Mouse (Mus musculus) fibroblast of lung, adult 2 months (primary cell): ENCODE results near the gene Cdk9.

Experiments
- DNase-seq: peaks from one replicate; pipeline ENCODE4 v3.0.0-alpha.2; 2011; ENCODE audit warnings: low read depth

The Cdk9 gene

DNA sequence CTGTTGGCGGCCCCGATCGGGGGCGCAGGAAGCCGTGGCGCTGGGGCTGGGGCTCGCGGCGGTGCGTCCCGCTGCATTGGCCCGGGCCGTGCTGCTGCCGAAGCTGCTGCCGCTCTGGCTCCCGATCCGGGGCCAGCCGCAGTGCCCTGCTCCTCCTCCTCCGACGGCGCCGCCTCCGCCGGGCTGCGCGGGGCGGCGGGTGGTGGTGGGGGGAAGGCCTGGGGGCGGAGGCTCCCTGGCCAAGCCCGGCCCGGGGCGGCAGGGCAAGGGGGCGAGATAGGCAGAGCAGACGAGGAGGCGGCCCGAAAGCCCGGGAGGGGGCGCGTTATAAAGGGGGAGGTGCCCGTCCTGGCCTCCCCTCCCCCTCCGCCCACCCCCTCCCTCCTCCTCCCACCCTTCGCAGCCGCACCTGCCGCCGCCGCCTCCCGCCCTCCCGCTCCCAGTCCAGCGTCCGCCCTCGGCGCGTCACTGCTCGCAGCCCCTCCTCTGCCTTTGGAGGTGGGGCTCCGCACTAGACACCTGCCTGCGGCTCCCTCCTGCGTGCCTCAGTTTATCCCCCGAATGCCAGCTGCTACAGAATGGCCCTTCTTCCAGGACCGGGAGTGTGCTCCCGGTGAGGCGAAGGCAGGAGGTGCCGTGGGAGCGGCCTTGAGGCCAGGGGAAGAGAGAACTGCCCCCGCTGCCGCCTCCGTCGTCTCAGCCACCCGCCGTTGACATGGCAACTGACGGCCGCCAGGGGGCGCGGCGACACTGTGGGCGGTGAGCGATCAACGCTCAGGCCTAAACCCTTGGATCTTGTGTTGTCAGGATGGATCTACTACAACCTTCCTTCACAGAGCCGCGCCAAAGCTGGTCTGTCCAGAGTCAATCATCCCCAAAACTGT lies at the start of gene Cdk9:
Cdk9 (minus strand) TSS at position 143 of the 884 bp plus-strand sequence.
- peak; percentile 76 for DNase-seq

DNA sequence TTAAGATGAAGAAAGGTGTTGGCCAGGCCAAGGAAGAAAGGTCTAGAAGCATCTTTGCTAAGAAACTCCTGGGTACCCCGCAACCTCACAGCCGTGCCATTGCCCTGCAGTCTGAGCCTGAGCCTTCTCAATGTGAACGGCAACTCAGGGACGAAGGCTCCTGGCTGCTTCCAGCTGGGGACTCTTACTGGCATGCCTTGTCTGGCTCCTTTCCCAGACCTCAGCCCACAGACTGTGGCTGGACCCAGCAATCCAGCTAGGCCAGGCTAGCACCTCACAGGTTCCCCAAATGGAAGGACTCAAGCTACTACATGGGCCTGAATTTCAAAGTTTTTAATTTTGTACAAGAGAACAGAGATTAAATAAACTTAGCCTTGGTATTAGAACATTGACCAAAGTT lies 49.0 kb upstream of the Cdk9 start:
- no peak for DNase-seq

DNA sequence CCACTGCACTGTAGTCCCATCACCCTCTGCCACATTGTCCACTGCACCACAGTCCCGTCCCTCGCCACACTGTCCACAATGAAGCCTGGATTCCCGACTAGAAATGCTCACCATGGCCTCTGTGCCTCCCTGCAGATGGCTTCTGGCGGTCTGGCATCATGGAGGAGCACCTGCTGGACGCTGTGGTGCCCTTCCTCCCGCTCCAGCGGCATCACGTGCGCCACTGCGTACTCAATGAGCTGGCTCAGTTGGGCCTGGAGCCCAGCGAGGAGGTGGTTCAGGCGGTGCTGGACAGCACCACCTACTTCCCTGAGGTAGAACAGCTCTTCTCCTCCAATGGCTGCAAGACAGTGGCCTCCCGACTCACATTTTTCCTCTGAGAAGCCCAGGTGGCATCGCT lies 48.5 kb upstream of the Cdk9 start:
- DNase-seq, result no peak

DNA sequence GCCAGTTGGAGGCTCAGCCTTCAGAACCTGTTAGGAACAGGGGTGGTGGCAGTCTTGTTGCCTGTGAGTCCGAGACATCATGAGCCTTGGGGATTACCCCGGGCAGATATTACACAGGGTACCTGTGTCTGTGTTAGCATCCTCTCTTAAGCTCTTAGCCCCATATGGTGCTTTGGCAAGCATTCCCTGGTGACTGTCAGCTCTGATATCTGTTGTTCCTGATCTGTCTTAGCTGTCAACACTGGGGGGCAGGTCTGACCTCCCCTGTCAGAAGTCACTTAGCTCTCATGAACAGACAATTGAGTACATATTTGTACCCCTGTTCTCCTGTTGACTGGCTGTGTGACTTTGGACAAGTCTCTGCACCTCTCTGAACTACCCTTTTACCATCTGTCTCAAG lies 46.1 kb upstream of the Cdk9 start:
- DNase-seq, result no peak

DNA sequence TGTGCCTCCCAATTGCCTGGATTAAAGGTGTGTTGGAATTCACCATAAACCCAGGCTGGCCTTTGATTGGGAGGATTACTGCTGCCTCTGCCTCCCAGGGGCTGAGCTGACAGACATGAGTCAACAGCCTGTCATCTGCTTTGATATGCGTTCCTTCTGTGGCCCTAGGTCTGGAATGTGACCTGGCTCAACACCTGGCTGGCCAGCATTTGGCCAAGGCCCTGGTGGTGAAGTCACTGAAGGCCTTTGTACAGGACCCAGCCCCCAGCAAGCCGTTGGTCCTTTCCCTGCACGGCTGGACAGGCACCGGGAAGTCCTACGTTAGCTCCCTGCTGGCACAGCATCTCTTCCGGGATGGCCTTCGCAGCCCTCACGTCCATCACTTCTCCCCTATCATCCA lies 45.6 kb upstream of the Cdk9 start:
- DNase-seq, result no peak

DNA sequence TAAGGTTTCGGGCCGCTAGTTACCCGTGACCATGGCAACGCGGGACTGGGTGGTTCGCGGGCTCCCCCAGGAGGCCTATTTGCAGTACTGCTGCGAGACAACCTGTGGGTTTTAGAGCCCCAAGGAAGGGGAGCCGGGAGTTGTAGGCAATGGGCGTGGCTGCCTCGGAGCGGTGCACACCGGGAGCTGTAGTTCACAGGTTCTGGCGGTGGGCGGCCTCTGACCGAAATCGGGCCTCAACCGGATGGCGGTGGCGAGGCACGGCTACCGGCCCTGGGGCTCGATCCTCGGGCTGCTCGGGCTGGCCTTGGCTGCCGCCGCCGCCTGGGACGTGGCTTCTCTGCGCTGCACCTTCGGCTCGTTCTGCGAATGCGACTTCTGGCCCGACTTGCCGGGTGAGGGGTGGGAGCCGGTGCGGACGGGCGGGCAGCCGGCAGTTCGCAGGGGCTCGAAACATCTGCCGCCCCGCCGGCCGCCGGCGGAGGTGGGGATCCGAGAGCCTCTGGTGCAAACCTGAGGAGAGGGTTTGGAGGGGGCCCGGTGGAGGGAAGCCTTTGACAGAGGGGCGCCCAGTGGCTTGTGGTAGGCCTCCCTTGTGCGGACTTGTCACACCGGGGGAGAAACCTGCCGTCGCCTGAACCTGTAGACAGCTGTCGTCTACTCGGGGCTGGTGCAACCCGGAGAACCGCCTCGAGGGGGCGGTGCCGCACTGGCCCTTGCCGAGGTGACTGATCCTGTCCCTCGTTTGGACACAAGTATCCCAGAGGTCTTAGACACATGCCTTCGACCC lies 44.4 kb upstream of the Cdk9 start, which contains the start of gene Tor2a:
Tor2a (plus strand) TSS at position 179 of the 790 bp plus-strand sequence.
- peak; percentile 93 for DNase-seq

DNA sequence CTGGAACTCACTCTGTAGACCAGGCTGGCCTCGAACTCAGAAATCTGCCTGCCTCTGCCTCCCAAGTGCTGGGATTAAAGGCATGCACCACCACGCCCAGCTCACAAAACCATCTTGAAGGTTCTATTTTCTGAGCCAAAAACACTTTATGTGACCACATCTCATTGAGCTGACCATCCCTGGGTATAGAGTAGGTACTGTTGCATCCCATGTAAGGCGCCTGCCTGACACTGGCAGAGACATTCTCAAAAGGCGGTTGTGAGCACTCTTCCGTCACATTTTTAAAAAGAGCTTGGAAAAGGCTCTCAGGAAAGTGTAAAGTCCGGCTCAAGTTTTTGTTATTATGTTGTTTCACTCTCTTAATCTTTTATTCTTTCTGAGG lies 43.8 kb upstream of the Cdk9 start:
- no peak for DNase-seq

DNA sequence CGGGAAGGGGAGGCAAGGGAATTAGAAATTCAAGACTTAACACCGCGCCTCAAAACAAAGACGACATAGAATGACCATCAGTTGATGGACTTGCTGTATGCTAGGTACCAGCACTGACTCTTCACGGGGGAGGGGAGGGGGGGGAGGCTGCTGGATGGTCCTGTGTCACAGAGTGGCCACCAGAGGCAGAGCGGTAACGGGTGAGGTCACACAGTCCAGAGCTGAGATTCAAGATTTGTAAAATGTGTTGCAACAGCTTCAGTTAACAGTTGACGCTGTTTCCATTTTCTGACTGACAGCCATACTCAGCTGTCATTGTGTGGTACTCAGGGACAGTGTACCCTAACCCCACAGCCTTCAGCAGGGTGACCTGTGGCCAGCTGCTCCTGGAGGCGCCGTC lies 39.3 kb upstream of the Cdk9 start:
- no peak for DNase-seq

DNA sequence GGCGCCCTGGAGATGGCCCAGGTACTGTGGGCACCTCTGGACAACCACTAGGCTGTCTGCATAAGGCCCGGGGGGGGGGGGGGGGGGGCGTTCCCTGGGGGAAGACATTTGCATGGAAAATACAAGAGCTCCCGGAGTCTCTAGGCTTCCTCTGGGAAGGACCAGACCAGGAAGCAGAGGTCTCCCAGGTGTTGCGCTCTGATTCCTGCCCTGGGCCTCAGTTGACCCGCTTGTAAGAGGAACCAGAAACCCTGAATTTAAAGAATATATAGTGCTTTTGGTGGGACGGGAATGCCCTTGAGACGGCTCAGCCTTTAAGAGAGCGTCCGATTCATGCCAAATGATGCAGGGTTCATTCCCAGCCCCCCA lies 38.8 kb upstream of the Cdk9 start:
- DNase-seq, result no peak

DNA sequence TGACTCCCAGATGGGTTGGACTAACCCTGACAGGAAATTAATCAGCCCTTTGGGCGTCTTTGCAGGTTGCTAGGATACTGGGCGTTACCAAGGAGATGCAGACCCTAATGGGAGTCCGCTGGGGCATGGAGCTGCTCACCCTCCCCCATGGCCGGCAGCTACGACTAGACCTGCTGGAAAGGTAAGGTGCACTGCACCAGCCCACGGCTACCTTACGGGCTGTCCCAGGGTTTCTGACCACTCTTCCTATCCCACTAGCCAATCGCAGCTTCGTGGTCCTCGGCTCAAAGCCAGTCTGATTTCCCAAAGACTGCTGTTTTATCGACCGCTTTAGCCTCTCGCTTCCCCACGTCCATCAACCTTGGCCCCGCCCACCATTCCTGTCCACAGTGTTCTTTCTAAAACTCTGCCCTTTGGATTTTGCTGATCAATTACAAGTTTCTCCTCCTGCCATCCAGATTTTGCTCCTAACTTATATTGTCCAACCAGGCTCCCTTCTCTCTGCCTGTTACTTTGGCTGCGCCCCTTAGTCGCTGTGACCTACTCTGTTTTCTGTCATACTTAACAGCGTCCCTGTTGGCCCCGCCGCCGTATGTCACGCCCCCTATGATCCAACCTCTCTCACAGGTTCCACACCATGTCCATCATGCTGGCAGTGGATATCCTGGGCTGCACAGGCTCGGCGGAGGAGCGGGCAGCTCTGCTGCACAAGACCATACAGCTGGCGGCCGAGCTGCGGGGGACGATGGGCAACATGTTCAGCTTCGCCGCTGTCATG lies 38.2 kb upstream of the Cdk9 start:
- DNase-seq, result peak; percentile 57

DNA sequence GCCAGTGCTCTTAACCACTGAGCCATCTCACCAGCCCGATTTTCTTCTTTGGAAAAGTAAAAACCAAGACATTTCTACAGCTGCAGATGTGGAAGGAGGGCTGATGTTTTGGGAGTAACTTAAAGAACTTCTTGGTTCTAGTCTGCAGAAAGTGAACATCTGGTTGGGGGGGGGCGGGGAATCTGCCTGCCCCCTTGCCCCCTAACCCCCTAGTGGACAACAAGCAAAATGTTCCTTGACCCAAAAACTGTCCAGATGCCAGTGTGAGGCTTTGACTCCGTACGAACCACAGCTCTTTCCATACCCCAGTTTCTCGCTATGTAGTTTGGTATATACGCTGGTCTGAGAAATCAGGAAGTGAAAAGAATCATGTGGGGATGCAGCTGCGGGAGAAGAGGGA lies 37.3 kb upstream of the Cdk9 start:
- DNase-seq, result no peak

DNA sequence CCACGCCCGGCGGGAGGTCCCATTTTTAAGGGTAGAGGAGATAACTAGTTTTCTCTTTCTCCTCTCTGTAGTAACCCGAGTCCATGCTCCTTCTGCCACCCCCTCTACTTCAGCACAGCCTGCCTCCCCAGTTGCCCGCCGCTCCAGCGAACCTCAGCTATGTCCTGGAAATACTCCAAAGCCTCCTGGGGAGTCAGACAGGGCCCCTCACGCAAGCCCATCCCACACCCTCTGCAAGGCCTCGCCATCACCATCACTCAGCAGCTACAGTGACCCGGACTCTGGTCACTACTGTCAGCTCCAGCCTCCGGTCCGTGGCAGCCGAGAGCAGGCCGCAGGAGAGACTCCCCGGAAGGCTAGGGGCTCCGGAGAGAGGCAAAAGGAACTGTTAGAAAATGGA lies 36.2 kb upstream of the Cdk9 start:
- no peak for DNase-seq

DNA sequence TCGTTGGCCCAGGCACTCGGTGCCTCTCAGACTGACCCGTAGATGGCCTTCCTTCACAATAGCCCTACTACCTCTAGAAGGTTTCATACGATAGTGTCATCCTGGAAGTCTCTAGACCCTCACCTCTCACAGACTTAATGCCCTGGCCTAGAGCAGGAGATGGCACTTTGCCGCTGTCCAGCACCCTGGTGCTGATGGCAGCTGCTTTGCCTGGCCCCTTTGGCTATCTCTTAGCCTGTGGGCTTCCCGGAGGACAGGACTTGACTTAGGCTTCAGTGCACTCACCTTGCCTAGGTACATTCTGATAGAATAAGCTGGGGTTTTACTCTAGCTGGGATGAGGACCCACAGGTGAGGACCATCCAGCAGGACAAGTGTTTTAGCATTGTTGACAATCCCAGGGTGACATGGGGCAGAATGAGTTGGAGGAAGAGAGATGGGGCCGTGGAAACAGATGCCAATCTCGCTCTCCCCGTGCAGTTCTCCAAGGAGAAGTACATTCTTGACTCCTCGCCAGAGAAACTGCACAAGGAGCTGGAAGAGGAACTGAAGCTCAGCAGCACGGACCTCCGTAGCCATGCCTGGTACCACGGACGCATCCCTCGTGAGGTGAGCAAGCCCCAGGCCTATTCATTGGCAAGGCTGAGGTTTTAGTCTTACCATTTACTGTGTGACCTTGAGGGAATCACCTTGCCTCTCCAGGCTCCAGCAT lies 31.6 kb upstream of the Cdk9 start:
- DNase-seq, result no peak

DNA sequence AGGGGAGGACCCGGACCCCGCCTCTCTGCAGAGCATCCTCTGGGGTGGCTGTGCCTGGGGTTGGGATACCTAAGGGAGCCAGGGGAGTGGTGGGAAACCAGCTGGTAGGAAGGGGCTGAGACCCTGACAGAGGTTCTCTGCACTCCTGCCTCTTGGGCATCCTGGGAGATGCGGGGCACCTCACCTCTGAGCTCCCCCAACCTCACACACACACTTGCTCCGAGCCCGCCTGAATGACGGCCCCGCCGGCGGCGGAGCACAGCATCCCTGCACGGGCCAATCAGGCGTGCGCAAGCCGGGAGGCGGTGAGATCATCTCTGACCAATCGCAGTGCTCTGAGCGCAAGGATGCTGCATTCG lies 29.3 kb upstream of the Cdk9 start:
- no peak for DNase-seq

DNA sequence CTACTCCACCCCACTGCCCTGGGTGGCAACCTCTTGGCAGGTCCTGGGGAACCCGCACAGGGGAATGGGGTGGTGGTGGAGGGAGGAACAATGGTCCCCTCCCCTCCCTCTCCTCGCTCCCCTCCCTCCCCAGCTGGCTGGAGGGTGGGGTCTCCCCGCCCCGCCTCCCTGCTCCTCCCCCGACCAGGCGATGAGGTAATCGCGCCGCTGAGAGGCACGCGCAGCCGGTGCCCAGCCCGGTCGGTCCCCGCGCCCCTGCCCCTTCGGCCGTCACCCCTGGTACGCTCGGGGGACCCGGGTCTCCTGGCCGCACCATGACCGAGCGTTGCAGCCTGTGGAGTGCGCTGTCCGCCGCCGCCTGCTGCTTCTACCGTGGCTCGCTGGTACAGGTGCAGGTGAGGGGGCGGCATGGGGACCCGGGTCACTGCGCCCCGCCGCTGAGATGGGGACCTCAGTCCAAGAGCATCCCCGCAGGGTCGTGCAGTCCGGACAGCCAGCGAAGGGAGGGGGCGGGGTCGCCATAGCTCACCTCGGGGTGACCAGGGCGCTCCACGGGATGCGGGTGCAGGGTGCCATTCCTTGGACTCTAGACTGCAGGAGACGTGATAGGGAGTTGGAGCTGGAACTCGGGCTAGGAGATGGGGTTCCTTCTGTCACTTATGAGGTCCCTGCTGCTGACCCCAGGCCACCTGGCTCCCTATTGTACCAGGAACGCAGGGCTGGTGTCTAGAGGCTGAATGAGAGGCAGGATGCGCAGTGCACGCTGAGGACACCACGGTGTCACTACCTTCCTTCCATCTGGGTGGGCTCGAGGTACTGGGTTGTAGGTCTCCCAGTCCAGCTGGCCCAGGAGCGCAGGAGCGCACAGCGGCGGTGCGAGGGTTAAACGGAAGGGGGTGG lies 28.6 kb upstream of the Cdk9 start:
- DNase-seq, result no peak

DNA sequence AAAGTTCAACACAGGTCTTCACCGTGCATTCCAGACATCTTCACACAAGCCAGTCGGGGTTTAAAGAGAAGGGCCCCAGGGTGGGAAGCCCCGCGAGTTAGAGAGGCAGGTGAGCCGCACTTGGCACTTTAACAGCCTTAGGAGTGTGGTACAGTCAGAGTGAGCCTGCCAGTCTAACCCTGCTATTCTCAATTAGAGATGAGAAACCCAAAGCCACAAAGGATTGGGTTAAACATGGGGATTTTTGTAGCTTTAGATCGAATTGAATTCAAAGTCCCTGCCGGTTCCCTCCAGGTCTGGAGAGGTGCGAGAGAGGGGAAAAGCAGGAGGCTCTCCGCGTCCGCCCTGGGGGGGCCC lies 28.0 kb upstream of the Cdk9 start, which contains the start of gene 6330409D20Rik:
6330409D20Rik (minus strand) TSS at position 101 of the 357 bp plus-strand sequence.
- no peak for DNase-seq

DNA sequence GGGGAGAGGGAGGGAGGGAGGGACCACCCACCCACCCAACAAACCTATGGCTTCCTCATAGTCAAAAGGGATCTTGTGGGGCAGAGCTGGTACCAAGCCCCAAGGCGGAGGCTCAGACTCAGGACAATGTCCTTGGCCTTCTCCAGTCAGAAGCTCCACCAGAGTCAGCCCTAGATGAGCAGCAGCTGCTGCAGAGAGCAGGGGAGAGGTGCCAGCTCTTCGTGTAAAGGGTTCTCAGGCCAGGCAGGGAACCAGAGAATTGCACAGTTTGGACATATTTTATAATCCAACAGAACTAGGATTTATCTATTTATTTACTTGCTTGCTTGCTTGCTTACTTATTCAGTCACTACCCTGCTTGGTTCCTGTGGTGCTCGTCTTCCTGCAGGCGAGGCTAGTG lies 26.4 kb upstream of the Cdk9 start:
- no peak for DNase-seq

DNA sequence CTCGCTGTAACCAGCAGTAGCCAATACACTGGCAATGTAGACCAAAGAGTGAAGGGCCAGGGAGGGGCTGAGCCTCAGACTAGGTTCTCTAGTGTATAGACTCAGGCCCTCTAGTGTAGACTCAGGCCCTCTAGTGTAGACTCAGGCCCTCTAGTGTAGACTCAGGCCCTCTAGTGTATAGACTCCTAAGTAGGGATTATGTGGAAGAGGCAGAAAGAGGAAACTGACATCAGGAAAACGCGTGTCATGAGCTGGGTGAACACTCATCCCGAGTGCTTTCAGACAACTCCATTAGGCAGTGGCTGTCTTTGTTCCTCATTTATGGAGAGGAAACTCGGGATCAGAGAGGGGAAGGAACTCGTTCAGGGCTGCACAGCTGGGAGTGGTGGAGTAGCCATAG lies 24.1 kb upstream of the Cdk9 start:
- no peak for DNase-seq

DNA sequence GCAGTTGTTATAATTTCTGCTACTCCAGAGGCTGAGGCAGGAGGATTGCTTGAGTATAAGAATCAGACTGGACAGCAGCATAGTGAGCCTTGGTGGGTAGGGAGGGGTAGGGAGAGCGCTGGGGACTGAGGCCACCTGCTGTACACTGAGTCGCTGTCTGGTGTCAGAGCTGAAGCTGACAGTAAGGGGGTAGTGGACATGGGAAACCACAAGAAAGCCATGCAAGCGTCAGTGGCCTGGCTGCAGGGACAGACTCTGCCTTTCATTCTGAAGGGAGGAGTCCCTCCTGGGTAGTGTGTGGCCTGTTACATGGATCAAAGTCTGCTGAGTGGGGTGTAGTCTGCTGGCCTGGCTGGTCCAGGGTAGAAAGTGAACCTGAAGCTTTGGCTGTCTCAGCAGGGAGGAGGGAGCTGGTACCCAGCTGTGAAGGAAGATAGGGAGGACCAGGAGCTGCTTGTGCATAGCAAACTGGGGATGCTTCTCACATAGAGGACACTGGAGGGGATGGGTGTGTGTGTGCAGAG lies 23.5 kb upstream of the Cdk9 start:
- DNase-seq, result no peak

DNA sequence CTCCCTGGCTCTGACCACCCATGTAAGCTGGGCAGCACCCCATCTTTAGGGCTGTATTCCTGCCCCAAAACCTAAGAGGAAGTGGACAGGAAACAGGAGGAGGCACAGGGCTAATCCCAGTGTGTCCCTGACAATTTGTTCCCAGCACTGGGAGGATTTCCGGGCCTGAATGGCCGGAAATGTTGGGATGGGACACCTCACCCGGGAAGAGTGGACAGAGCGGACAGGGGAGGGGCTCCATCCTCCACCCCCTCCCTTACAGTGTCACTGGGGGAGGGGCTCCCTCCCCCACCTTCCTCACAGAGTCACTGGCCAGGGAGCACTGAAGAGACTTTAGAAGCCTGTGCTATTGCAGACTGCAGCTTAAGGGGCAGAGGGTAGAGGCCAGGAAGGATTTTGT lies 22.1 kb upstream of the Cdk9 start:
- DNase-seq, result no peak

DNA sequence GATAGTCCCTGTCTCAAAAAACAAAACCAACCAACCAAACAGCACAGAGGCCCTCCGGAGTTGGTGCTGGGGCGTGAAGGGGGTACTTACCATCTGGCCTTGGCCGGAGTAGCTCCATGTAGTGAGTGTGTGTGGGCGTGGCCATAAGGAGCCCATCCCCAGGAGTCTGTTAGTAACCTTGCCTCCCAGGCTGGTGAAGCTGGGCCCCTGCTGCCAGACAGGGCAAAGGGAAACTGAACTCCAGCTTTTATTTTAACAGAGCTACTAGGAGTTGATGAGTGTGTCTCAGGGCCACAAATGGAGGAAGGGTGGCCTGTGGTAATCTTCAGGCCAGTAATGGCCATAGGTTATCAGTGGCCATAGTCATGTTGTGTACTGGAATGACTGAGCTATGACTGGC lies 21.6 kb upstream of the Cdk9 start:
- no peak for DNase-seq
